Comparison of ENCODE assay signal across 18 mouse cellular contexts in the genomic region with DNA sequence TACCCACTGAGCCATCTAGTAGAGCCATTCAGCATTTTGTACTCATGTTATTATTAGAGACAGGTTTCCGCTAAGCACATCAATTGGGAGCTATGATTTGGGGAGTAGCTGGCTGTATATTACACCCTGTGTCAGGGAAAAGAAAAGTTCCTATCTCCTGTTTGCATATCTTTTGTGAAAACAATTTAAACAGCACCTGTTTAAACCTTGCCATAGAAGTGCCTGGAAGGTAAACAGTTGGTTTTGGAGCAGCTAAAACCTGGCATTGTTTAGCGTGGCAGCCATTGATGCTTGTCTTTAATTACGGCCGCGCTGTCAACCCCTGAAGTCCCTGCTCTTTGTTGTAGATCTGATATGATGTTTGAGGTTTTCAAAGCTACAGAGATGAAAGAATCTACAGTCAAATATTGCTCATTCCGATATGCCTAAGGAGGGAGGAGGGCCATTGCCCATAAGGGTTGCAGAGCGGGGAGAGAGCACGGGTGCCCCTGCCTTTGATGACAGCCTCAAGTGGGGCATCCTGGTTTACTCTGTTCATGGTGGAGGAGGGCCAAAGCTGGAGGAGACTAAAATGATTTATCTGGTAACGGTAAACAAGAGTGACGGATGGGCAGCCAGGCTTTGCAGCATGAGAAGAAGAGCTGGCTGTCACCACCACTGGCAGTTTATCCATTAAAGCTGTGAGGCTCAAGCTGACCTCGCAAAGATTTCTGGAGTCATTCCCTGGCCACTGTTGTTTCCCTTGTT.
DNase-seq lines count a peak whose midpoint lies in the region; ATAC-seq lines count a peak whose summit lies in the region.
"Had no signal": no experiment of that assay in that cellular context is flagged by ENCODE, and none has a peak within 500 bp of the region (broad histone marks: within the 10 kb centered on the region; RNA-seq: fewer than 3 reads in every experiment).

No protein-coding gene starts in this region.

- DNase-seq in heart, adult 8-10 months (ENCODE audit: low spot score), result no peak
- DNase-seq in lung, postnatal 25 days (ENCODE audit: low spot score), result no peak
- DNase-seq in lung, postnatal 36 days, result peak; percentile 26
- DNase-seq in urinary bladder, postnatal 10 days (ENCODE audit: low spot score), result no peak
- no peak for DNase-seq in adrenal gland, postnatal 25 days
- no peak for DNase-seq in adrenal gland, adult 8-10 months
- DNase-seq: cerebellum, adult 11 months; gastrocnemius, postnatal 25 days; kidney, adult 9 months; kidney, postnatal 14 days; layer of hippocampus, postnatal 36 days; thymus, postnatal 14 days had no signal

- H3K27ac ChIP-seq in heart, embryonic 11.5 days (ENCODE audit: low read depth, low read length), result no peak overlapping the region
- no peak overlapping the region for H3K27ac ChIP-seq in lung, embryonic 15.5 days
- H3K27ac ChIP-seq: hindbrain, embryonic 10.5 days; intestine, embryonic 15.5 days; midbrain, embryonic 12.5 days had no signal

- ATAC-seq in heart, embryonic 11.5 days (replicated peaks; ENCODE audit: insufficient number of reproducible peaks, low FRiP score, low TSS enrichment), result no peak
- ATAC-seq in lung, embryonic 15.5 days (ENCODE audit: borderline replicate concordance, extremely low read depth, low FRiP score, low TSS enrichment), result peak; percentile 37; the same call in 1 of the 2 replicates
- ATAC-seq: hindbrain, embryonic 16.5 days; intestine, embryonic 15.5 days had no signal

- H3K27me3 ChIP-seq in heart, embryonic 11.5 days (ENCODE audit: control insufficient read depth, insufficient read depth, low read length), result 0 out of 2 replicates have a peak, but pooled peaks cover 2% of the 10 kb centered on the region
- H3K27me3 ChIP-seq in lung, embryonic 15.5 days, result peaks cover 12% of the 10 kb centered on the region; the same call in 1 of the 2 replicates
- H3K27me3 ChIP-seq: intestine, embryonic 15.5 days had no signal

- H3K4me2 ChIP-seq in heart, embryonic 11.5 days, result peak overlapping the region; percentile 18; the same call in 1 of the 2 replicates
- H3K4me2 ChIP-seq in lung, embryonic 15.5 days, result peak overlapping the region; percentile 17; the same call in 1 of the 2 replicates
- H3K4me2 ChIP-seq: intestine, embryonic 15.5 days; midbrain, embryonic 12.5 days had no signal

- no peaks in the 10 kb centered on the region; the same call in 1 of the 2 replicates for H3K4me1 ChIP-seq in heart, embryonic 11.5 days (ENCODE audit: control insufficient read depth, insufficient read depth, low read length)
- H3K4me1 ChIP-seq in lung, embryonic 15.5 days, result peaks cover 27% of the 10 kb centered on the region
- H3K4me1 ChIP-seq: hindbrain, embryonic 10.5 days; midbrain, embryonic 12.5 days had no signal

- H3K9ac ChIP-seq in heart, embryonic 11.5 days (ENCODE audit: low read depth, low read length), result no peak overlapping the region
- H3K9ac ChIP-seq in lung, embryonic 15.5 days, result no peak overlapping the region
- H3K9ac ChIP-seq: intestine, embryonic 15.5 days; midbrain, embryonic 12.5 days had no signal

- no peak overlapping the region for H3K4me3 ChIP-seq in heart, embryonic 11.5 days (ENCODE audit: low read depth, low read length)
- no peak overlapping the region for H3K4me3 ChIP-seq in lung, embryonic 15.5 days
- H3K4me3 ChIP-seq: hindbrain, embryonic 10.5 days; intestine, embryonic 15.5 days; midbrain, embryonic 12.5 days had no signal

- no peaks in the 10 kb centered on the region for H3K36me3 ChIP-seq in heart, embryonic 11.5 days (ENCODE audit: control insufficient read depth, insufficient read depth, low read length)
- no peaks in the 10 kb centered on the region for H3K36me3 ChIP-seq in lung, embryonic 15.5 days
- H3K36me3 ChIP-seq: hindbrain, embryonic 10.5 days; intestine, embryonic 15.5 days; midbrain, embryonic 12.5 days had no signal

- no peaks in the 10 kb centered on the region for H3K9me3 ChIP-seq in heart, embryonic 11.5 days (replicated peaks; ENCODE audit: control insufficient read depth, low read length)
- H3K9me3 ChIP-seq in lung, embryonic 15.5 days, result no peaks in the 10 kb centered on the region
- H3K9me3 ChIP-seq: hindbrain, embryonic 10.5 days; intestine, embryonic 15.5 days; midbrain, embryonic 12.5 days had no signal

- 46% methylated on average over 11 of the region's 11 CpGs for WGBS in heart, embryonic 11.5 days (ENCODE audit: insufficient replicate concordance)
- 26% methylated on average over 11 of the region's 11 CpGs for WGBS in lung, embryonic 15.5 days
